In the genomic region with DNA sequence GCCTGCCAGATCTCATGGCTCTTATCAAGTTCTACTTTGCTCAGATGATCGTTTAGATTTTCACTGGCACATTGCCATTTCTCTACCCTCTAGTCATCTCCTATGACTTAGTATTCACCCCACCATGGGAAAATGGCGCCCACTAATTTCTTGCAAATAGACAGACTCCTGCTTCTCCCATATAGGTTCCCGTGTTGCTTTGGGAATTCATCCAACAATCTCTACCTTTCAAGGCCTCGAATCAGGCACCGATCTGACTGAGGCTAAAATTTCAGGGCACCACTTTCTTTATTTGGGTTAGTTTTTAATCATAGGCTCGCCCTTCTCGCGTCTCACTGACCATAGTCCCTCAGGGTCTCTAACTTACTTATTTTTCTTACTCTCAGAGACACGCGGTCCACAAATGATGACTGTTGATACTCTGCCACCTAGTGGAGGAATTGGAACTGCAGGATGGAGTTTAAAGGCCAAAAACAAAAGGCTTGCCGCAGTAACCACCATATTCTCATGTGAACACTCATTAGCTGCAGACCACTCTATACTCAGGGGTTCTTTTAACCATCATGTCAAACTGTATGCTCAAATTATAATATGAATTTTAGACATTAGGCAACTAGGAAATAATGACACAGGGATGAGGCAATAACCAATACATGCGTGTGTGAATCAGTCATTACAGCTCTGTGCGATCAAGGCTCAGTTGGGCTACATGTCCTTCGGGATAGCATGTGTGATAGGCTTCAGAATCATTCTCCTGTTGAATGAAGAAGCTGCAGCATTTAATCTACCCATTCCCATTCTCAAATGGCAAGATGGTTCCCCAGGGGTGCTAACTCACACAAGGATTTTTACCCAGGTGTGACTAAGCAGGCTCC, we compare ENCODE assay signal across 9 mouse cellular contexts.
DNase-seq lines count a peak whose midpoint lies in the region; ATAC-seq and TF ChIP-seq lines count a peak whose summit lies in the region.
"Had no signal": no experiment of that assay in that cellular context is flagged by ENCODE, and none has a peak within 500 bp of the region (broad histone marks: within the 10 kb centered on the region; RNA-seq: fewer than 3 reads in every experiment).

No protein-coding gene starts in this region.

- TF ChIP-seq POLR2A in kidney, adult 2 months (IDR thresholded peaks at IDR 0.05; ENCODE audit: low read depth, low read length): no peak

- H3K27ac ChIP-seq in forebrain, embryonic 13.5 days: no peak overlapping the region
- H3K27ac ChIP-seq in kidney, adult 2 months (ENCODE audit: insufficient read depth, low read depth, low read length): no peak overlapping the region
- no peak overlapping the region for H3K27ac ChIP-seq in limb, embryonic 10.5 days
- H3K27ac ChIP-seq in midbrain, postnatal 0 days (ENCODE audit: low read depth, low read length): no peak overlapping the region

- no peak overlapping the region for H3K4me2 ChIP-seq in forebrain, embryonic 13.5 days
- no peak overlapping the region for H3K4me2 ChIP-seq in midbrain, postnatal 0 days (ENCODE audit: low read depth, low read length, poor library complexity, severe bottlenecking)

- H3K9me3 ChIP-seq in forebrain, embryonic 13.5 days (replicated peaks): no peaks in the 10 kb centered on the region
- no peaks in the 10 kb centered on the region for H3K9me3 ChIP-seq in limb, embryonic 10.5 days (replicated peaks)
- no peaks in the 10 kb centered on the region for H3K9me3 ChIP-seq in midbrain, postnatal 0 days (ENCODE audit: low read length)
- H3K9me3 ChIP-seq: megakaryocyte, embryonic 14.5 days had no signal

- peak; percentile 28; the same call in 1 of the 2 replicates for TF ChIP-seq CTCF in kidney, adult 2 months (conservative IDR thresholded peaks at IDR 0.05; ENCODE audit: insufficient read depth, insufficient read length, low read depth, low read length)
- TF ChIP-seq CTCF in midbrain, postnatal 0 days (IDR thresholded peaks at IDR 0.05): peak; percentile 82

- peak; percentile 11 for DNase-seq in ovary, postnatal 10 days (ENCODE audit: low spot score)
- no peak for DNase-seq in ovary, adult 18-20 months (ENCODE audit: low spot score)
- DNase-seq in c-Kit-positive CD71-positive TER-119-positive erythroid progenitor cells, embryonic 14.5 days (ENCODE audit: low spot score): peak; percentile 61
- peak; percentile 75 for DNase-seq in kidney, adult 2 months
- DNase-seq in limb, embryonic 10.5 days (ENCODE audit: low spot score): peak; percentile 45
- DNase-seq in midbrain, postnatal 0 days (ENCODE audit: low spot score): peak; percentile 71
- DNase-seq in yolk sac, embryonic 10.5 days (ENCODE audit: low spot score): peak; percentile 26

- peak; percentile 66 for ATAC-seq in forebrain, embryonic 13.5 days
- no peak for ATAC-seq in midbrain, postnatal 0 days (ENCODE audit: low FRiP score)

- H3K36me3 ChIP-seq in forebrain, embryonic 13.5 days (ENCODE audit: poor library complexity, severe bottlenecking): no peaks in the 10 kb centered on the region
- H3K36me3 ChIP-seq in kidney, adult 2 months (ENCODE audit: control insufficient read depth, insufficient read depth, low read length): no peaks in the 10 kb centered on the region
- no peaks in the 10 kb centered on the region for H3K36me3 ChIP-seq in limb, embryonic 10.5 days
- H3K36me3 ChIP-seq in midbrain, postnatal 0 days (ENCODE audit: insufficient read depth, low read length): no peaks in the 10 kb centered on the region

- no peak overlapping the region for H3K4me3 ChIP-seq in forebrain, embryonic 13.5 days
- no peak overlapping the region for H3K4me3 ChIP-seq in kidney, adult 2 months (ENCODE audit: insufficient read depth, low read depth, low read length)
- no peak overlapping the region for H3K4me3 ChIP-seq in limb, embryonic 10.5 days
- no peak overlapping the region for H3K4me3 ChIP-seq in midbrain, postnatal 0 days (ENCODE audit: low read depth, low read length)
- H3K4me3 ChIP-seq: megakaryocyte, embryonic 14.5 days had no signal

- WGBS in forebrain, embryonic 13.5 days: 53% methylated on average over 14 of the region's 14 CpGs
- WGBS in kidney, adult 2 months: 29% methylated on average over 14 of the region's 14 CpGs
- WGBS in limb, embryonic 10.5 days: 61% methylated on average over 14 of the region's 14 CpGs
- WGBS in midbrain, postnatal 0 days: 52% methylated on average over 14 of the region's 14 CpGs

- H3K9ac ChIP-seq in forebrain, embryonic 13.5 days: no peak overlapping the region
- H3K9ac ChIP-seq in midbrain, postnatal 0 days (replicated peaks; ENCODE audit: low read length, poor library complexity, severe bottlenecking): no peak overlapping the region

- no peaks in the 10 kb centered on the region for H3K4me1 ChIP-seq in forebrain, embryonic 13.5 days
- no peaks in the 10 kb centered on the region for H3K4me1 ChIP-seq in kidney, adult 2 months (ENCODE audit: control insufficient read depth, insufficient read depth, low read length)
- H3K4me1 ChIP-seq in limb, embryonic 10.5 days: no peaks in the 10 kb centered on the region
- no peaks in the 10 kb centered on the region for H3K4me1 ChIP-seq in midbrain, postnatal 0 days (ENCODE audit: insufficient read depth, low read length)
- H3K4me1 ChIP-seq: megakaryocyte, embryonic 14.5 days had no signal

- H3K27me3 ChIP-seq in forebrain, embryonic 13.5 days: no peaks in the 10 kb centered on the region
- no peaks in the 10 kb centered on the region for H3K27me3 ChIP-seq in kidney, adult 2 months (replicated peaks; ENCODE audit: control insufficient read depth, insufficient read depth, low read length)
- peaks cover 76% of the 10 kb centered on the region for H3K27me3 ChIP-seq in limb, embryonic 10.5 days (ENCODE audit: low read depth, poor library complexity, severe bottlenecking)
- H3K27me3 ChIP-seq in midbrain, postnatal 0 days (ENCODE audit: insufficient read depth, low read length): no peaks in the 10 kb centered on the region
